Mouse (Mus musculus) stomach, postnatal 0 days (tissue): ENCODE measurements at regions not wholly inside any gene's neighbourhood (a gene's known extent, or its start where the extent isn't known, plus 50 kb on each side); places are given as distances from the start of the nearest gene placed in this dataset.

Source experiments
- CTCF ChIP-seq: IDR thresholded peaks from 2 replicates; pipeline ENCODE4 v1.5.1; 2016; ENCODE audit warnings: antibody characterized with exemption, low read depth, mild to moderate bottlenecking, moderate library complexity
- EP300 ChIP-seq: optimal IDR thresholded peaks from 2 replicates; pipeline ENCODE3; 2016; ENCODE audit warnings: antibody characterized with exemption

- TF ChIP-seq CTCF, result no peak
- no peak for TF ChIP-seq EP300
Observed at GRCm38 (mm10) chr10:99482009-99482408, 219.0 kb downstream of the Dusp6 start.
